Mouse (Mus musculus): Measurements from ENCODE around the gene Galnt9.

The Galnt9 gene

DNA sequence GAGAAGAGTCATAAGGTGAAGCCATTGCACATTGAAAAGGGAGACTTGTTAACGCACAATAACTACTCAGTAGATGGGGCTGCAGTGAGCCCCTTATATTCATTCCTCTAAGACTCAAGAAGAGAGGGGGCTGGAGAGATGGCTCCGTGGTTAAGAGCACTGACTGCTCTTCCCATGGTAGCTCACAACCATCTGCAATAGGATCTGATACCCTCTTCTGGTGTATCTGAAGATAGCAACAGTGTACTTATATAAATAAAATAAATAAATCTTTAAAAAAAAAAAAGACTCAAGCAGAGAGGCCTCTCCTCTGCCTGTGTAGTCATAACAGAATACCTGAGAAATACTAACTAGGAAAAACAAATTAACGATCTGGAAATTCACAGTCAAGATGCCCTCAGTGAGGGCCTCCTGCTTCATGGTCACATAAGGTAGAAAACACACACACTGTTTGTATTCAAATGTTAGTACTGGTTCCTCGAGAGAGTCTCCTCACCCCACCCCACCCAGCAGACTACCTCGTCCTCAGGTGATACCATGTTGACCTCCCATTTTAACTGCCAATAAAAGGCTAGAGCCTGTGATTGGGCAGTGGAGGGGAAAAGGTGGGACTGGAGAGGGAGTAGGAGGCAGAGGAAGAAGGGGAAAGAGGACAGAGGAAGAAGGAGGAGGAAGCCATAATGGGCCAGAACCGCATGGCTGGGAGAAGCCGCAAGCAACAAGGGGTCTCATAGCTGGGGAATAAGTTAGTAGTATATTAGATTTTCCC lies 94.3 kb downstream of the Galnt9 start:
- no peak for DNase-seq

DNA sequence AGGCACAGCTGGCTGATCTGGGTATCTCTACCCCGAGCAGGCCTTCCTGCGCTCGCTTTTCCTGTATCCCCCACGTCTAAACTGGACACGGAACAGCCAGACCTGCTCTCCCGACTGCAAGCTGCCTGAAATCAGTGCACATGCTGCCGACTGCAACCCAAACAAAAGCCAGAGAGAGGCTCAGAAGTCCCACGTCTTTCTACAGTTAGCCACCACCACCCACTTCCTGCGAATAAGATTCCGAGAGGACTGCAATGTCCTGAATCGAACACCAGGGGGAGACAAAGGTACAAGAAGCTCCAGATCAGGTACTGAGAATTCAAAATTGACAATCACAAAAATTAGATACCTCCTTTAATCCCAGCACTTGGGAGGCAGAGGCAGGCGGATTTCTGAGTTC lies 95.3 kb downstream of the Galnt9 start:
- peak; percentile 73 for DNase-seq

DNA sequence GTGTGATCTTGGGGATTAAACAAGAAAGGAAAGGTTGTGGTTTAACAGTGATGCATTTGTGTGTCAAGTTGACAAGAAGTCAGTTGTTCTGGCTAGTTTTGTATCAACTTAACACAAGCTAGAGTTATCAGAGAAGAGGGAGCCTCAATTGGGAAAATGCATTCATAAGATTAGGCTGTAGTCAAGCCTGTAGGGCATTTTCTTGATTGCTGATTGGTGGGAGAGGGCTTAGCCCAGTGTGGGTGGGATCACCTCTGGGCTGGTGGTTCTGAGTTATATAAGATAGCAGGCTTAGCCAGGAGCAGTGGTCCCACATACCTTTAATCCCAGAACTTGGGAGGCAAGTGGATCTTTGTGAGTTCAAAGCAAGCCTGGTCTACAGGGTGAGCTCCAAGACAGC lies 102.2 kb downstream of the Galnt9 start:
- peak; percentile 48 for DNase-seq

DNA sequence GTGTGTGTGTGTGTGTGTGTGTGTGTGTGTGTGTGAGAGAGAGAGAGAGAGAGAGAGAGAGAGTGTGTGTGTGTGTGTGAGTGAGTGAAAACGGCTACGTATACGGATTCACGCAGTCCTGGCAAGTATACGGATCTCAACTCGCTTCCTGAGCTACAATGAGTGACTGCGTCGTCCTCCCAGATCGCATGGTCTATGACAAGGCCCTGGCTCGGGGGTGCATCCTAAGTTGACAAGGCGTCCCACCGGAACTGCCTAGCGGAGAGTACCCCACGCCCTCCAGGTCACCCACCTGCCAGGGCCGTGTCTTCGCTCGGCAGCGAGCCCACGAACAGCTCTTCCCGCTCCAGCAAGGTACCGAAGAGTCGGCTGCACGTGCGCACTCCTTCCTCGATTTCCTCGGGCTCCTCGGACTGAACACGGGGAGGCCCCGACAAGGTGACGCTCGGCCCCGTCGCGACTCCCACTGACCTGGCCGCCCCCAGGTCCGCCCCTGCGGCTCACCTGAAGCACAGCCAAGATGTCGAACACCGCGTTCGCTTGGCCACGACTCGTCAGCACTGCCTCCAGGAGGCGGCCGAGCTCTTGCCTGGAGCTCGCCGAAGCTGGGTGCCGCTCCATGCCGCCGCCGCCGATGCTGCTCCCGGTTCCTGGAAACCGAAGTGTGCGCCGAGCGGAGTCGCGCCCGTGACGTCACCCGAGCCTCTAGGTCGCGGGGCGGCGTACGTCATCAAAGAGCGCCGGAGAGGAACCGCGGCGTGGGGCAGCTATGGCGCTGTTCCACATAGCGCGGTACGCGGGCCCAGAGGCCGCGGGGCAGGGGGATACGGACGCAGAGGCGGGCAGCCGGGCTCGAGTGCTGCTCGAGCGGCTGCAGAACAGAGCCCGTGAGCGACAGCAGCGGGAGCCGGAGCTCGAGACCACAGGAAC lies 108.8 kb downstream of the Galnt9 start, which contains the start of the genes Noc4l and Ddx51:
Gene Noc4l (minus strand): TSS at position 699 of the 930 bp plus-strand sequence.
Gene Ddx51 (plus strand): TSS at position 733 of the 930 bp plus-strand sequence.
- peak; percentile 95 for DNase-seq

DNA sequence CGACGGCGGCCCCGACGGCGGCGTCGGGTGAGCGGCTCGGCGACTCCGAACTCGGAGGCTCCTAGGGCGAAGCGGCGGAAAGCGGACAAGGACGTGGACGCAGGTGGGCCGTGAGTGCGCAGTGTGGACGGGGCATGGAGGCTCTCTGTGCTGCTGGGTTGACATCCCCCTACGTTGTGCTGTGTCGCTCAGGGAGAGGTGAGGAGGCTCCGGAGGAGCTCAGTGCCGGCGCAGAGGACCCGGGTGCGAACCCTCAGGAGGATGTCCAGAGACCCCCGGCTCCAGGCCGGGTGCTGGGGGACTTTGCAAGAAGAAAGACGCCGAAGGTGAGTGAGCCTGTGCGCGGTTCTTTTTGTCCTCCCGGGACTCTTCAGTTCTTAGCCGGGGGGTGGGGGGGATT lies 109.5 kb downstream of the Galnt9 start:
- no peak for DNase-seq

DNA sequence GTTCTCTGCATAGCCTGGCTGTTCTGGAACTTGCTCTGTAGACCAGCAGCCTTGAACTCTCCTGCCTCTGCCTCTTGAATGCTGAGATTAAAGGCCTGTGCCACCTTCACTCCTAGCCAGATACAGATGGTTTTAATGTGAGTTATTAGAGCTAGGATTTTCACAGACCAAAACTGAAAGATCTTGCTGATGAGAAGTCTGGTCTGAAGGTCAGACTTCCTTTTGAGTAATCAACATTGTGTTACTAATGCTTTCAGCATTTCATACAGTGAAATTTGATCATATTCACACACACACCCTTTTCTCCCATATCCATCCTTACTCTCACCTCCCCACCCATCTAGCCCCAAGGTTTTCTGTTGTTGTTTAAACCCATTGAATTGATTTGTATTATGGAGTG lies 115.5 kb downstream of the Galnt9 start:
- DNase-seq: no peak

DNA sequence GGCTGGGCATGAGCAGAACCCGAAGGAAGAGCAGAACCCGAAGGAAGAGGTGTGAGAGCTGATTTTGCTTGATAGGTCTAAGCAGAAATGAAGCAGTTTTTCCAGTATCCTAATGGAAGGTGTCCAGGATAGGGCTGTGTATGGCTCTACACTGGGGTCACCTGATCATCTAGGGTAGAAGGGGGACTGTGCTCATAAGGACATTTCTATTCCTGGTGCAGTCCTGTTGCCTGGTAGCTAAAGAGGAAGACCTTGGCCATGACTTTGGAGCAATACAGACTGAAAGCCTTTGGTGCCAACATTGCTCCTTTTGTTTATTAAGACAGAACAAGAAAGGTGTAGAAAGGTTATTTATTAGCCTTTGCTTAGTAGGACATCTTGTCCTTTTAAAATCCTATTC lies 119.9 kb downstream of the Galnt9 start:
- no peak for DNase-seq

DNA sequence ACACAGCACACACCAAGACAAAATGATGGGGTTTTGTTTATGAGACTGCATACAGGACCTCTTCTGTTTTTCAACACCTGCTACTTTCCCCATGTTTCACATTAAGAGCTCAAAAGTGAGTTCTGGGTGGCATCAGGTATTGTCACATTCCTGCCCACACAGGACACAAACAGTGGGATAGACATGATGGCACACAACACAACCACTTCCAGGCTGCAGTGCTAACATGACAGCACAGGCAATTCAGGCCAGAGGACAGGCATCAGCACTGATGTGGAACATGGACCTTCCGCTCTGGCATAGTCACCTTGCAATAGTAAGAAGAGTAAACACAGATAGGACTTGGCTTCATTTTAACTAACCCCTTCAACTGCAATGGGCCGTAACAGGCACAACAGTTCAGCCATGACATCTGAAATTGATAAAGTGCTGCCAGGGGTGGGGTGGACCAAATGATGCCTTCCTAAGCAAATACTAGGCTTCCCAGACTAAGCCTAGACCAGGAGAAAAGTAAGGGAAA lies 120.7 kb downstream of the Galnt9 start:
- no peak for DNase-seq

DNA sequence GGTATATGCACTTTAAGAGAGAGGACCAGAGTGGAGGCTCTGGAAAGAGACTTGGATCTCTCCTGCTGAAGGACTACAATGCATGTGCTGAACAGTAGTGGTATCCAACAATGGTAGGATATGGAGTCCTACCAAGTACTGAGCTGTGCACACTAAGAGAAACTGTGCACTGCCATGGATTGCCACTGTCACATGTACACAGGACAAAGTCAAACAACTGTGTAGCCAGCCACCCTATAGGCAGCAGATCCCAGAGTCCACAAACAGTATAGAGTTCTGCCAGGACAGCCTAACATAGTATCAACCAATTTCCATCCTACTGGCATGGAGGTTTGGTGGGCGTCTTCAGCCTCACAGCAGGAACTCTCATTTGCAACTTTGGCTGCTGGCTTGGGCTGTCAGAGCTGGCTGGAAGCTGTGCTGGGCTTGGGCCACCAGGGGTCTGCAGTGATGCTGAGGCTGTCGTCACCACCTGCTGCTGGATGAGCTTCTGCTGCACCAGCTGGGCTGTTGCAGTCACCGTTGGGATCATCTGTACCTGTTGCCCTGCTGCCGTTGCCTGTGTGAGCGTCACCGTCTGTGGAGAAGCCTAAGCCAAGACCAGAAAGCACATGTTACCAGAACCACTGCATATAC lies 121.4 kb downstream of the Galnt9 start:
- DNase-seq: no peak

Measured in liver (tissue).